Mouse (Mus musculus): ENCODE measurements around the gene Tnr.

Tnr gene

DNA sequence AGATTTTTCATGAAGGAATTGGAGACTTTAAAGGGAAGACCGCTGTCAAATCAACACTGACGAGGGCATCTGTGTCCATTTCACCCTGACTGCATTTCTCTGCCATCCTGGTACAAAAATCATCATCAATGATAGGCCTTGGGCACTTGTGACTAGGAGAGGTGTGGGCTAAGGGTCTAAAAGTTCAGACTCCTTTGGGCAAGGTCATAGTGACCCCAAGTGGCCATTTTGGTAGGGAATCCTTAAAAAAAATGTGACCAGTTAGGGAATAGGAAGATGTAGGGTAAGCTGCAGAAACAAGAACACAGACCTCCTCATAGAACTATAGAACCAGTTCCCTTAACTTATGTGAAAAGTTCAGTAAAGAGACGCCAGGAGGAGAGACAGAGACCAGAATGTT lies 355.1 kb downstream of the Tnr start:
- DNase-seq (ENCODE audit: low spot score in 2 of 2) = no peak

DNA sequence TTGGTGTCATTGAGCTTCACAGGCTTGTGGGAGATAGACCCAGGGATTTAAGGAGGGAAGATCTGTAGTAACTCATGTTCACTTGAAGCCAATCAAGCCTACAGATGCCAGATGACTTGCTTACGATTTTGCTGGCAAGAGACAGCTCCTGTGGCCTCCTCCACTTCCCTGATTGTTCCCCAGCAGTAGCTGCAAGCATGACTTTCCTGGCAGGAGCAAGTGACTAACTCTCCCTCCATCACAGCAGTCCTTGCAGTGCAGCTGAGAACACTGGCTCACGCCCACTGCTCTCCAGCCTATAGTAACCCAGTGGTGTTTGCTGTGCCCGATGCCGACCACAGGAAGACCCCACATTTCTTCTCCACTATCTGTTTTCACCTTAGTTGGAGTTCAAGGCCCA lies 356.3 kb downstream of the Tnr start:
- DNase-seq (ENCODE audit: low spot score in 2 of 2) = no peak

DNA sequence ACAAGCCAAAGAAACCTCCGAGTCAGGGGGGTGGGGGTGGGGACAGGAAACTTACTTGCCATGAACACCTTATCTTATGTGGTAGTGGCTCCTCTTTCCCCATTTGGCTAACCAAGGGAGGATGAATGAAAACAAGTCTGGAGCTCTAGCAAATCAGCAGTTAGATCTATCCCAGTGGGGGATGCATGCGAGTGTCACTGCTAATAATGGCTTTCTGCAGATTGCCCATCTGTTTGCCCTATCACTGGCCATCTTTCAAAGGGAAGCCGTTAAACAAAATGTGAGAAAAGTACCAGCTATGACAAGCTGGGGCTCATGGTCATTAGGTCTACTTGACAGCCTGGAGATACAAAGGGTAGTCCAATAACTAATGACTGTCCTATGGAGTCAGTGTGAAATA lies 361.9 kb downstream of the Tnr start:
- no peak for DNase-seq (ENCODE audit: low spot score in 2 of 2)

DNA sequence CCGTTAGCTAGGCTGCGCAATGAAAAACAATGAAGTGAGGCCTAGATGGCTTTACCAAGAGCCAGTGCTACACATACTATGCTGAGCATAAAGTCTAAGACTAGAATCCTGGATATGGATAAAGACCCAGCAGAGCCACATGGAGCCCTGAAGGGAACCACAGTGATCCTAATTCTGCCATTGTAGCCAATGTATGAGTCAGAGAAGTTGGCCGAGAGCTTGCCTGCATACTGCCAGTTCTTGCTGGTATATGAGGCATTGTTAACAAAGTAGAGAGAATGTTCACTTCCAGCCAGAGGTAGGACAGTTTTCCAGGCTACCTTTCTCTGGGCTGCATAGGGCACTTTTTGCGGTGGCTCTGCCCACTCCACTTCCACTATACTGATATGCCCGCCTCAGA lies 365.0 kb downstream of the Tnr start:
- DNase-seq (ENCODE audit: low spot score in 2 of 2) = no peak

GRCm38 (mm10) chr1:159889012-159889765 lies 365.6 kb downstream of the Tnr start:
- DNase-seq (ENCODE audit: low spot score in 2 of 2) = no peak

- DNase-seq (ENCODE audit: low spot score in 2 of 2) = no peak
Observed at GRCm38 (mm10) chr1:159890524-159890923, 367.0 kb downstream of the Tnr start.

GRCm38 (mm10) chr1:159895094-159895493 lies 371.5 kb downstream of the Tnr start:
- DNase-seq (ENCODE audit: low spot score in 2 of 2) = no peak

DNA sequence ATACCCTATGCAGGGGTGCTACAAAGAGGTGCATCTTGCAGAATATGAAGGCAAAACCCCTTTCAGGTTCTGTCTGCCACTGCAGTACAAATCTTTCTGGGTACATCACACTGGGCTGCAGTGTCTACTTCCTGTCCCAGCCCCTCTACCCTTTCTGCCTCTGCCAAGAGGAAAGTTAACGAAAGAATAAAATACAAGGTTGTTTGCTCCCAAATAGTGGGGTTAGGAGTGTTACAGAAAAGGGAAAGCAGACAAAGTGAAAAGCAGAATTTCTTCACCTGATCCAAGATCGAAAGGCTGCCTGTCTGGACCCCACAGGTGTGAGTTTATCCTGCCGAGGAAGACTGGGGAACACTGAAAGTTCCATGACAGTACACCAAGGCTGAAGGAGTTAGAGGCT lies 376.4 kb downstream of the Tnr start:
- no peak for DNase-seq (ENCODE audit: low spot score in 2 of 2)

DNA sequence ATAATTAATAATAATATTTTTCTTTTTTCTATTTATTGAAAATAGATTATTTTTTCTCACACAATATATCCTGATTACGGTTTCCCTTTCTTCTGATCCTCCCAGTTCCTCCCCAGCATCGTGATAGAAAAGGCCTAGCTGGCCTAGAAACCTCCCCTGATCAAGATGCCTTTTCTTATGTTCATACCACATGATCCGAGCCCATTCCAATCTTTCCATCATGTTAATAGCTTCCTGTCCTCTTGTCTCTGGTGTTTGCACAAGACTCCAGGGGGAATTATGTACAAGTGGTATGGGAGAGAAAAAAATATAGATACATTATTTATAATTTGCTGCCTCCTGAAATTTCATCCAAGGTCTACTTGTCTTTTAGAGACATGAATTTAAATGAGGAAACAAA lies 377.1 kb downstream of the Tnr start:
- no peak for DNase-seq (ENCODE audit: low spot score in 2 of 2)

GRCm38 (mm10) chr1:159901366-159902119 lies 378.0 kb downstream of the Tnr start:
- DNase-seq (ENCODE audit: low spot score in 2 of 2) = no peak

DNA sequence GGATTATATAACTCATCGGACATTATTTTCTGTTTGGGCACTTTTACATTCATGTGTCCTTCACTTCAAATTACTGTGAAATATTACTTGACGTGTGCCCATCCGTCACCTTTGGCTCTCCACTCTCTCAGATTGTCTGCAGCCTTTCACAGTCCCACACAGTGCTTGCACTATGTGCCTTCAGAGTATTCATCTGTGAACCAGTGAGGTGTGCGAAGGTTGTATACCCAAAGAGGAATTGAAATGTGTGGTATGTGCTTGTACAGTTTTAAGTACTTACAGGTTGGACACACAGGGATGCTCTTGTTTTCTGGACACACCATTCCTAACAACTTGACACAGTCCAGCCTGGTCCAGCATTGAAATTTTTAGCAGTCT lies 378.5 kb downstream of the Tnr start:
- DNase-seq (ENCODE audit: low spot score in 2 of 2) = no peak

GRCm38 (mm10) chr1:159911006-159911405 lies 387.4 kb downstream of the Tnr start:
- peak; percentile 34 to 80 for DNase-seq (ENCODE audit: low spot score in 2 of 2)

GRCm38 (mm10) chr1:159914726-159915125 lies 391.2 kb downstream of the Tnr start:
- no peak for DNase-seq (ENCODE audit: low spot score in 2 of 2)

GRCm38 (mm10) chr1:159920571-159920970 lies 397.0 kb downstream of the Tnr start:
- no peak for DNase-seq (ENCODE audit: low spot score in 2 of 2)

GRCm38 (mm10) chr1:159923010-159923409 lies 399.4 kb downstream of the Tnr start:
- DNase-seq (ENCODE audit: low spot score in 2 of 2) = no peak

GRCm38 (mm10) chr1:159924105-159924504 lies 400.5 kb downstream of the Tnr start:
- no peak for DNase-seq (ENCODE audit: low spot score in 2 of 2)

GRCm38 (mm10) chr1:159924684-159925083 lies 401.1 kb downstream of the Tnr start:
- no peak for DNase-seq (ENCODE audit: low spot score in 2 of 2)

DNA sequence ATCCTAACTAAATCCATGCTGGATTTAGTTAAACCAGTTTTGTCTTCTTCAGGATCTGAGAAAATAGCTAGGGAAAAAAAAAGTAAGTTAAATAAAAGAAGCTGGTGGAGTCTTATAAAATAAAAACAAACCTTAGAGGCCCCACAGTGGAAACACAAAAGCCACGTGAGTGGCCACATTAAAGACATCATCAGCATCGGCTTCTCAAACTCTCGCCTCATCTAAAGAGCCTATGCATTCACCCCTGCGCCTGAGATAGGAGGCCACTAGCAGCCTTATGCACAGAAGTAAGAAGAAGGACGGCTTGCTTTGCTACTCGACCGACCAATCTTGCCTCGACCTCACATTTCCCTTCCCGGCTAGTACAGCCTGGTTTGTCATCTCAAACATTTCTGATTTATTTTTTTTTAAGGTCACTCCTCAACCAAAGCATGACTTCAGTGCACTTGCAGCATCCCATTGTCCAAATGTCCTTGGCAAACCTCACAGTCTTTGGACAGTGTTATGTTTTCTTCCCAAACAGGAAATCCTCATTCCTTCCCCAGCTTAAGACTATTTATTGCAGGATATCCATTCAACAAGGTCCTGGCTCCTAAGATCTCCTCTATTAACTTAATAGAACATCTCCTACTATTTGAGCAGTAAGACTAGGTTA lies 405.2 kb downstream of the Tnr start:
- DNase-seq (ENCODE audit: low spot score in 2 of 2) = no peak

- no peak for DNase-seq (ENCODE audit: low spot score in 2 of 2)
Observed at GRCm38 (mm10) chr1:159932092-159932491, 408.5 kb downstream of the Tnr start.

DNA sequence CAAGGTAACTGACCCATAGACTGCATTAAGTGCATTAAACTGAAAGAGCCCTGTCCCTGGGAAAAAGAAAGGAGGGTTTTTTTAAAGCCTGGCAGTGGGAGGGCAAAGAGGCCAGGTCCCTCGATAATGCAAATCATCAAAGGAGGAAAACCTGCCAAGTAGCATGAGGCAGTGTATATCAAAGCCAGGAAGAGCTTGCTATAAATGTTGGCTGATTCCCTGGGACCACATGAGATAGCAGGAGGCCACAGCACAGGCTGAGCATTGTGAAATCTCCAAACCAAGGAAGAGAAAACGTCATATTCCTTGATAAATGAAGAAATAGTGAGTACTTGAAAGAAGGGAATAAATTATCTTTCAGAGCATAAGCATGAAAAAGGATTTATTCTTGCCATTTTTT lies 409.0 kb downstream of the Tnr start:
- DNase-seq (ENCODE audit: low spot score in 2 of 2) = no peak

- DNase-seq (ENCODE audit: low spot score in 2 of 2) = no peak
Observed at GRCm38 (mm10) chr1:159938449-159938848, 414.9 kb downstream of the Tnr start.

GRCm38 (mm10) chr1:159939335-159939734 lies 415.8 kb downstream of the Tnr start:
- DNase-seq (ENCODE audit: low spot score in 2 of 2) = no peak

DNA sequence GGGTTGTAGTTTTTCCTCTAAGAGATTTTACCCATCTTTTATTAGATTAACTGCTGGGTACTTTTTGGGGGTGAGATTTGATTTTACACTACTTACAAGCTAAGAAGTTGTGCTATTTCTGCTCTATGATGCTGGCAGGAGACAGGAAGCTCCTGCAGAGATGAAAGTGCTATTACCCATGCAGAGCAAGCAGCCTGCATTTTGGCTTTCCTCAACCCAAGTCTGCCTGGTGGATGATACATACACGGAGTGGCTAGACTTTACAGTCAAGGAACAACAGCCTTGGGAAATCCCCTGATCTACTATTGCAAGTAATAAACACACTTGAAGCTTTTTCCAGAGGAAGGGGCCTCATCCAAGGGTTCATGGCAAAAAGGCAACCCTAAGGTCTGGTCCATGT lies 430.0 kb downstream of the Tnr start:
- no peak for DNase-seq (ENCODE audit: low spot score in 2 of 2)

Measured in spleen, postnatal 10 days (tissue).